ENCODE assay signal across 20 mouse cellular contexts in genomic region chr4:102382763-102383505, GRCm38 (mm10).
DNase-seq lines count a peak whose midpoint lies in the region; ATAC-seq and TF ChIP-seq lines count a peak whose summit lies in the region.
"Had no signal": no experiment of that assay in that cellular context is flagged by ENCODE, and none has a peak within 500 bp of the region (broad histone marks: within the 10 kb centered on the region; RNA-seq: fewer than 3 reads in every experiment).

No protein-coding gene starts in this region.

- H3K4me3 ChIP-seq in heart, adult 2 months, result no peak overlapping the region
- no peak overlapping the region for H3K4me3 ChIP-seq in heart, embryonic 11.5 days (ENCODE audit: low read depth, low read length)
- no peak overlapping the region for H3K4me3 ChIP-seq in heart, embryonic 16.5 days (ENCODE audit: low read length)
- H3K4me3 ChIP-seq in hindbrain, embryonic 16.5 days (ENCODE audit: low read length), result no peak overlapping the region
- H3K4me3 ChIP-seq: forebrain, embryonic 13.5 days; hindbrain, embryonic 12.5 days had no signal

- WGBS in heart, adult 2 months, result 12% methylated on average over 1 of the region's 1 CpGs
- 18% methylated on average over 1 of the region's 1 CpGs for WGBS in heart, embryonic 11.5 days (ENCODE audit: insufficient replicate concordance)
- WGBS in heart, embryonic 16.5 days, result 28% methylated on average over 1 of the region's 1 CpGs
- 80% methylated on average over 1 of the region's 1 CpGs for WGBS in hindbrain, embryonic 16.5 days

- ATAC-seq in heart, embryonic 11.5 days (replicated peaks; ENCODE audit: insufficient number of reproducible peaks, low FRiP score, low TSS enrichment), result peak; percentile 89
- peak; percentile 93 for ATAC-seq in heart, embryonic 16.5 days (replicated peaks; ENCODE audit: extremely low read depth, insufficient read depth, low FRiP score)
- ATAC-seq in hindbrain, embryonic 16.5 days, result no peak
- ATAC-seq in megakaryocyte, adult 5-6 weeks (ENCODE audit: poor library complexity, severe bottlenecking), result no peak
- ATAC-seq: activated CD4-positive, CD25-positive, alpha-beta regulatory T cell, adult 4 months; forebrain, embryonic 13.5 days; forebrain, postnatal 0 days; hindbrain, postnatal 0 days; Patski had no signal

- DNase-seq in heart, adult 2 months, result peak in 1 of 2 experiments; percentile 4
- no peak for DNase-seq in heart, postnatal 4 days
- no peak for DNase-seq in heart, postnatal 25 days (ENCODE audit: low spot score)
- DNase-seq: adrenal gland, postnatal 14 days; cerebellum, adult 11-12 months; cerebellum, adult 9-10 months; cerebellum, postnatal 25 days; forebrain, postnatal 0 days; gastrocnemius, postnatal 36 days; kidney, adult 11 months; kidney, adult 9 months had no signal

- no peak for TF ChIP-seq EP300 in heart, adult 2 months (IDR thresholded peaks at IDR 0.05; ENCODE audit: insufficient read depth, low read depth, low read length)

- H3K27me3 ChIP-seq in heart, adult 2 months (ENCODE audit: control insufficient read depth, insufficient read depth, low read length), result 0 out of 2 replicates have a peak, but pooled peaks cover 2% of the 10 kb centered on the region
- H3K27me3 ChIP-seq in heart, embryonic 11.5 days (ENCODE audit: control insufficient read depth, insufficient read depth, low read length), result no peaks in the 10 kb centered on the region
- H3K27me3 ChIP-seq in heart, embryonic 16.5 days (ENCODE audit: control insufficient read depth, insufficient read depth, low read length), result no peaks in the 10 kb centered on the region
- no peaks in the 10 kb centered on the region for H3K27me3 ChIP-seq in hindbrain, embryonic 16.5 days (replicated peaks; ENCODE audit: control insufficient read depth, insufficient read depth, low read length)
- H3K27me3 ChIP-seq: forebrain, embryonic 13.5 days; hindbrain, embryonic 12.5 days; Patski had no signal

- H3K9me3 ChIP-seq in heart, embryonic 11.5 days (replicated peaks; ENCODE audit: control insufficient read depth, low read length), result no peaks in the 10 kb centered on the region
- H3K9me3 ChIP-seq in heart, embryonic 16.5 days (replicated peaks; ENCODE audit: control insufficient read depth, low read length), result no peaks in the 10 kb centered on the region
- H3K9me3 ChIP-seq in hindbrain, embryonic 16.5 days (ENCODE audit: control insufficient read depth, low read length), result no peaks in the 10 kb centered on the region
- H3K9me3 ChIP-seq: forebrain, embryonic 13.5 days; hindbrain, embryonic 12.5 days had no signal

- no peak overlapping the region; the same call in 1 of the 2 replicates for H3K9ac ChIP-seq in heart, adult 2 months (ENCODE audit: low read depth, low read length)
- peak overlapping the region; percentile 47; the same call in 1 of the 2 replicates for H3K9ac ChIP-seq in heart, embryonic 11.5 days (ENCODE audit: low read depth, low read length)
- H3K9ac ChIP-seq in heart, embryonic 16.5 days (ENCODE audit: low read length), result peak overlapping the region; percentile 52
- no peak overlapping the region for H3K9ac ChIP-seq in hindbrain, embryonic 16.5 days (ENCODE audit: low read depth, low read length)
- H3K9ac ChIP-seq: forebrain, embryonic 13.5 days; forebrain, postnatal 0 days; hindbrain, embryonic 12.5 days had no signal

- TF ChIP-seq POLR2A in heart, adult 2 months (IDR thresholded peaks at IDR 0.05; ENCODE audit: insufficient read depth, low read depth, low read length), result no peak

- TF ChIP-seq CTCF in heart, adult 2 months (IDR thresholded peaks at IDR 0.05), result no peak

- peaks cover 2% of the 10 kb centered on the region; the same call in 1 of the 2 replicates for H3K36me3 ChIP-seq in heart, adult 2 months (ENCODE audit: control insufficient read depth, insufficient read depth, low read length)
- H3K36me3 ChIP-seq in heart, embryonic 11.5 days (ENCODE audit: control insufficient read depth, insufficient read depth, low read length), result no peaks in the 10 kb centered on the region
- H3K36me3 ChIP-seq in heart, embryonic 16.5 days (ENCODE audit: control insufficient read depth, insufficient read depth), result no peaks in the 10 kb centered on the region
- H3K36me3 ChIP-seq in hindbrain, embryonic 16.5 days (ENCODE audit: control insufficient read depth, insufficient read depth, low read length), result no peaks in the 10 kb centered on the region
- H3K36me3 ChIP-seq: hindbrain, embryonic 12.5 days had no signal

- no peaks in the 10 kb centered on the region; the same call in 1 of the 2 replicates for H3K79me2 ChIP-seq in heart, adult 2 months (replicated peaks; ENCODE audit: control insufficient read depth, insufficient read depth, low read length)

- intact Hi-C loops in heart, adult 2 months (cut with DNase I), result loop anchor here (5.0 kb wide), 1 partner anchor 54 kb away; no protein-coding TSS in a partner anchor
- intact Hi-C loops in heart, postnatal 25 days (cut with DNase I), result no loop called here

- H3K27ac ChIP-seq in heart, adult 2 months, result peak overlapping the region; percentile 39
- H3K27ac ChIP-seq in heart, embryonic 11.5 days (ENCODE audit: low read depth, low read length), result peak overlapping the region; percentile 93
- H3K27ac ChIP-seq in heart, embryonic 16.5 days (ENCODE audit: low read length), result peak overlapping the region; percentile 95
- H3K27ac ChIP-seq in hindbrain, embryonic 16.5 days (ENCODE audit: low read depth, low read length), result no peak overlapping the region
- H3K27ac ChIP-seq: forebrain, embryonic 13.5 days; hindbrain, embryonic 12.5 days; hindbrain, postnatal 0 days had no signal

- H3K4me2 ChIP-seq in heart, embryonic 11.5 days, result peak overlapping the region; percentile 51
- peak overlapping the region; percentile 43 for H3K4me2 ChIP-seq in heart, embryonic 16.5 days (ENCODE audit: low read depth, low read length)
- H3K4me2 ChIP-seq in hindbrain, embryonic 16.5 days (ENCODE audit: low read length), result no peak overlapping the region
- H3K4me2 ChIP-seq: forebrain, embryonic 13.5 days; hindbrain, embryonic 12.5 days had no signal

- H3K4me1 ChIP-seq in heart, adult 2 months (ENCODE audit: control insufficient read depth, insufficient read depth, low read length), result no peaks in the 10 kb centered on the region; the same call in 1 of the 2 replicates
- peaks cover 9% of the 10 kb centered on the region; the same call in 1 of the 2 replicates for H3K4me1 ChIP-seq in heart, embryonic 11.5 days (ENCODE audit: control insufficient read depth, insufficient read depth, low read length)
- peaks cover 15% of the 10 kb centered on the region for H3K4me1 ChIP-seq in heart, embryonic 16.5 days (ENCODE audit: control insufficient read depth, insufficient read depth, low read length)
- no peaks in the 10 kb centered on the region for H3K4me1 ChIP-seq in hindbrain, embryonic 16.5 days (ENCODE audit: control insufficient read depth, insufficient read depth, low read depth, low read length)
- H3K4me1 ChIP-seq: forebrain, embryonic 13.5 days; hindbrain, embryonic 12.5 days had no signal

Comparison
In these comparisons a context has a peak if more than half of its experiments do, and no peak if none do; other contexts are left out.
1. H3K9ac ChIP-seq: peak in heart, embryonic 11.5 days (single experiment) and heart, embryonic 16.5 days (single experiment); none in heart, adult 2 months (single experiment) and hindbrain, embryonic 16.5 days (single experiment).
2. ATAC-seq: peak in heart, embryonic 11.5 days (single experiment) and heart, embryonic 16.5 days (single experiment); none in hindbrain, embryonic 16.5 days (single experiment) and megakaryocyte, adult 5-6 weeks (single experiment).